Mouse (Mus musculus) layer of hippocampus, adult 9-11 months (tissue): ENCODE measurements around the gene Vps37c.

Source experiments
- DNase-seq: peaks from one replicate; pipeline ENCODE4 v3.0.0; 2022

Vps37c gene

GRCm38 (mm10) chr19:10714168-10714567, 25.6 kb downstream of the Vps37c start:
- no peak for DNase-seq

GRCm38 (mm10) chr19:10714682-10715475, 26.3 kb downstream of the Vps37c start:
- DNase-seq = peak; percentile 40

- DNase-seq = no peak
Measured at GRCm38 (mm10) chr19:10715476-10715875, 26.9 kb downstream of the Vps37c start.

- DNase-seq = no peak
Measured at GRCm38 (mm10) chr19:10718251-10718775, 29.8 kb downstream of the Vps37c start.

- DNase-seq = no peak
Measured at GRCm38 (mm10) chr19:10719751-10720150, 31.2 kb downstream of the Vps37c start.

GRCm38 (mm10) chr19:10720524-10720923, 32.0 kb downstream of the Vps37c start:
- DNase-seq = no peak

GRCm38 (mm10) chr19:10721064-10721463, 32.5 kb downstream of the Vps37c start:
- no peak for DNase-seq

GRCm38 (mm10) chr19:10723084-10723483, 34.5 kb downstream of the Vps37c start:
- DNase-seq = no peak

GRCm38 (mm10) chr19:10723649-10724048, 35.1 kb downstream of the Vps37c start:
- DNase-seq = no peak

- no peak for DNase-seq
Measured at GRCm38 (mm10) chr19:10724629-10725363, 36.3 kb downstream of the Vps37c start.

GRCm38 (mm10) chr19:10729889-10730288, 41.4 kb downstream of the Vps37c start:
- no peak for DNase-seq

- DNase-seq = no peak
Measured at GRCm38 (mm10) chr19:10730469-10730868, 41.9 kb downstream of the Vps37c start.

- no peak for DNase-seq
Measured at GRCm38 (mm10) chr19:10731975-10732374, 43.4 kb downstream of the Vps37c start.

- no peak for DNase-seq
Measured at GRCm38 (mm10) chr19:10732741-10733140, 44.2 kb downstream of the Vps37c start.

GRCm38 (mm10) chr19:10733501-10734127, 45.1 kb downstream of the Vps37c start:
- peak; percentile 41 for DNase-seq

GRCm38 (mm10) chr19:10734554-10734953, 46.0 kb downstream of the Vps37c start:
- no peak for DNase-seq

- no peak for DNase-seq
Measured at GRCm38 (mm10) chr19:10735061-10735460, 46.5 kb downstream of the Vps37c start.

GRCm38 (mm10) chr19:10735861-10736260, 47.3 kb downstream of the Vps37c start:
- no peak for DNase-seq

GRCm38 (mm10) chr19:10738038-10738437, 49.5 kb downstream of the Vps37c start:
- DNase-seq = no peak

GRCm38 (mm10) chr19:10738811-10739210, 50.3 kb downstream of the Vps37c start, which contains the start of gene Cd5:
Gene Cd5 (minus strand): TSS chr19:10739002.
- peak; percentile 65 for DNase-seq

GRCm38 (mm10) chr19:10739916-10740315, 51.4 kb downstream of the Vps37c start:
- no peak for DNase-seq

GRCm38 (mm10) chr19:10740641-10741440, 52.3 kb downstream of the Vps37c start:
- DNase-seq = peak; percentile 30
